Mouse (Mus musculus) testis, postnatal 14 days (tissue): ENCODE data around the gene Atg9b.
A peak's percentile ranks its signal among the peaks of the same experiment; 100 is the strongest.

ENCODE experiments used
- DNase-seq: peaks from one replicate; pipeline ENCODE4 v3.0.0; 2021; ENCODE audit warnings: low spot score

The Atg9b gene

GRCm38 (mm10) chr5:24391864-24392263, at the start of gene Atg9b:
Gene Atg9b (minus strand): TSS chr5:24392143.
- no peak for DNase-seq

GRCm38 (mm10) chr5:24441187-24441586, 49.2 kb upstream of the Atg9b start:
- DNase-seq: no peak

- DNase-seq: no peak
Measured at GRCm38 (mm10) chr5:24433993-24434392, 42.0 kb upstream of the Atg9b start.

GRCm38 (mm10) chr5:24428596-24428995, 36.7 kb upstream of the Atg9b start:
- no peak for DNase-seq

- DNase-seq: no peak
Measured at GRCm38 (mm10) chr5:24427981-24428402, 36.0 kb upstream of the Atg9b start.

GRCm38 (mm10) chr5:24427285-24427633, 35.3 kb upstream of the Atg9b start:
- no peak for DNase-seq

- DNase-seq: no peak
Measured at GRCm38 (mm10) chr5:24426556-24427284, 34.8 kb upstream of the Atg9b start.

GRCm38 (mm10) chr5:24426037-24426432, 34.1 kb upstream of the Atg9b start:
- DNase-seq: peak; percentile 64

GRCm38 (mm10) chr5:24425421-24426036, 33.6 kb upstream of the Atg9b start:
- peak; percentile 72 for DNase-seq

- DNase-seq: peak; percentile 87
Measured at GRCm38 (mm10) chr5:24424861-24425411, 33.0 kb upstream of the Atg9b start.

- DNase-seq: peak; percentile 60
Measured at GRCm38 (mm10) chr5:24424004-24424781, 32.2 kb upstream of the Atg9b start.

GRCm38 (mm10) chr5:24423129-24424003, 31.4 kb upstream of the Atg9b start, which contains the start of the genes Cdk5 and Slc4a2:
Gene Cdk5 (minus strand): TSS chr5:24423530.
Gene Slc4a2 (plus strand): TSS chr5:24423837.
- DNase-seq: peak; percentile 99

- no peak for DNase-seq
Measured at GRCm38 (mm10) chr5:24420381-24420780, 28.4 kb upstream of the Atg9b start.

- DNase-seq: no peak
Measured at GRCm38 (mm10) chr5:24417587-24417986, 25.6 kb upstream of the Atg9b start.

GRCm38 (mm10) chr5:24416222-24416736, 24.3 kb upstream of the Atg9b start:
- peak; percentile 62 for DNase-seq

GRCm38 (mm10) chr5:24413938-24414337, 22.0 kb upstream of the Atg9b start:
- DNase-seq: no peak

GRCm38 (mm10) chr5:24413042-24413693, 21.2 kb upstream of the Atg9b start, which contains the start of gene Asic3:
Gene Asic3 (plus strand): TSS chr5:24413392.
- DNase-seq: no peak

GRCm38 (mm10) chr5:24412063-24412462, 20.1 kb upstream of the Atg9b start:
- no peak for DNase-seq

- DNase-seq: no peak
Measured at GRCm38 (mm10) chr5:24409466-24409865, 17.5 kb upstream of the Atg9b start.

GRCm38 (mm10) chr5:24408651-24409050, 16.7 kb upstream of the Atg9b start:
- no peak for DNase-seq
